Mouse (Mus musculus): ENCODE results near the gene Cuedc1.

- TF ChIP-seq GATA1 (IDR thresholded peaks at IDR 0.05; ENCODE audit: borderline replicate concordance, low read length) (no peak), FLI1 (IDR thresholded peaks at IDR 0.05; ENCODE audit: low read length) (no peak)
These were observed 12.3 kb downstream of the Cuedc1 start for GRCm38 (mm10) chr11:88110031-88110594.
